Mouse (Mus musculus) embryonic facial prominence, embryonic 12.5 days (tissue): Measurements from ENCODE around the gene Gm49601. TPM values are rescaled to one million over a fixed set of nuclear protein-coding genes. Genes with fewer than 3 reads are reported as not detected.

Experiments
- ATAC-seq: fragments of 200-750 bp; cut with Nextera tagmentation; 2 replicates; pipeline ENCODE4 v1.8.0; 2017; ENCODE audit not compliant: insufficient number of reproducible peaks, insufficient read depth, low FRiP score, low TSS enrichment
- H3K27ac ChIP-seq: fragments of 300-500 bp; sonication (generic); 2 replicates; pipeline ENCODE4 v1.5.1; 2016; ENCODE audit warnings: mild to moderate bottlenecking
- H3K27me3 ChIP-seq: fragments of 300-500 bp; sonication (generic); 2 replicates; pipeline ENCODE4 v1.6.1; 2016; ENCODE audit warnings: mild to moderate bottlenecking, moderate library complexity
- H3K36me3 ChIP-seq: fragments of 300-500 bp; sonication (generic); 2 replicates; pipeline ENCODE4 v1.6.1; 2016; ENCODE audit warnings: mild to moderate bottlenecking
- H3K4me1 ChIP-seq: fragments of 300-500 bp; sonication (generic); 2 replicates; pipeline ENCODE4 v1.6.1; 2016
- H3K4me2 ChIP-seq: fragments of 300-500 bp; sonication (generic); replicated peaks from 2 replicates; pipeline ENCODE4 v1.6.1; 2016; ENCODE audit warnings: mild to moderate bottlenecking, moderate library complexity
- H3K4me3 ChIP-seq: fragments of 300-500 bp; sonication (generic); 2 replicates; pipeline ENCODE4 v1.5.1; 2016; ENCODE audit warnings: mild to moderate bottlenecking
- H3K9ac ChIP-seq: fragments of 300-500 bp; sonication (generic); 2 replicates; pipeline ENCODE4 v1.6.1; 2016; ENCODE audit warnings: mild to moderate bottlenecking, moderate library complexity
- H3K9me3 ChIP-seq: fragments of 300-500 bp; sonication (generic); 2 replicates; pipeline ENCODE4 v1.6.1; 2016; ENCODE audit warnings: mild to moderate bottlenecking, moderate library complexity
- WGBS: fragments of 180-500 bp; shearing (Covaris S2); methylation state at CpG from one replicate; pipeline ENCODE4 v1.1.7; 2016; 5-methylcytosine and 5-hydroxymethylcytosine counted together
- polyA plus RNA-seq: library from polyadenylated mRNA; unstranded; fragments of >200 nt; fragmentation: Nextera tagmentation; extraction: Ambion mirVana; gene quantifications from 2 replicates; pipeline ENCODE4 v1.2.1, GENCODE M21; 2016

The Gm49601 gene
- polyA plus RNA-seq, 1 experiment from 2014 or later = 10.4 TPM

DNA sequence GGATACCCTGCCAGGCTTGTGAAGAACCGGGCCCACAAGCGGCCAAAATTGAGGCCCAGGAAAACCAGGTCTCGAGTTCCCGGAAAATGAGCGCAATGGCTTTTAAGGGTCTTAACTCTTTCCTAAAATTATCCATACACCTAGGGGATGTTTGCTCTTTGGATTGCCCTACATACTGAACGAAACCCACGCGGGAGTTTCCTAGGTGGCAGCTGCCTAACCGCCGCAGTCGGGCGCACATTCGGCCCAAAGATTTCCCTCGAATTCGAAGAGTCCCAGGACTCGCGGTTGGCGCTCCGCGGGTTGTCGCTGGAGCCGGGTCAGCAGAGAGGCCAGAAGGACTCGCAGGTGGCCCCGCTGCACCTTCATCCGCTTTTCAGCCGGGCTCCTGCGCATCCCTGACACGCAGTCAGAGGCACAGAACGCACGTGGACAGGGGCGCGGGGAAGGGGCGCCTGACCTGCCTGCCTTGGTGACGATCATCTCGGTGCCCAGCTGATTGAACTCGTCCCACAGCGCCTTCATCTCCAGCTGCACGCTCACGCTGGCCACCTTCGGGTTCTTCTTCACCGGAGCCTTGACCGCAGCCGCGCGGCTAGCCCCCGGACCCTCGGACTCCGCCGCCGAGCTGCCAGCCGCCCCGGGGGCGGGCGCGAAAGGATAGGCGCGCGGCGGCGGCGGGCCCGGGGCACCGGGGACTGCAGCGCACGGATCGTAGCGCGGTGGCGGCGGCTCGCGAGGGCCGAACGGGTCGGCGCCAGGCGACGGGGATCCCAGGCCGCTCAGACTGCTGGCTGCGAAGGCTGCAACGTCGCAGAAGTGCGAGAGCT lies 39.9 kb downstream of the Gm49601 start:
- H3K27ac ChIP-seq = peak overlapping the region; percentile 77
- ATAC-seq = no peak
- H3K36me3 ChIP-seq = no peaks in the 10 kb centered on the region
- no peaks in the 10 kb centered on the region for H3K9me3 ChIP-seq
- 1% methylated on average over 83 of the region's 83 CpGs for WGBS
- peak overlapping the region; percentile 53 for H3K4me3 ChIP-seq
- peaks cover 99% of the 10 kb centered on the region for H3K27me3 ChIP-seq
- H3K9ac ChIP-seq = peak overlapping the region; percentile 72
- peak overlapping the region; percentile 82 for H3K4me2 ChIP-seq
- peaks cover 30% of the 10 kb centered on the region for H3K4me1 ChIP-seq

DNA sequence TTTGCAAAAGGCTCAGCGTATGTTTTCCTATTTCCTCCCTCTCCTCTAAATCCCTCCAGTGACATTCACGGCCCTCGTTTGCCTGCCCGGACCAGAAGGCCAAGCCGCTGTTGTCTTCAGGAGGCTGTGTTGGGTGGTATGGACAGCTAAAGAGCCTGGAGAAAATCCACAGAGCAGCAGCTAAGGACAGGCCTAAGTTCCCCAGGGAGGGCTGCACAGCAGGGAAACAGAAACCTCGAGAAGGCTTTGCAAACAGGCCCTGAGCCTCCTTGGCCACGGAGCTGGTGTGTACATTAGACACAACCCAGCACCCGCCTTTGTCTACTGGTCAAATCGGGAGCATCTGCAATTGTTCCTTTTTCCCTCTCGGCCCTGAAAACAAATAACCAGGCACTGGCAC lies 40.6 kb downstream of the Gm49601 start:
- WGBS = 9% methylated on average over 10 of the region's 10 CpGs
- Histone ChIP-seq H3K27me3 (peaks cover 99% of the 10 kb centered on the region), H3K36me3 (no peaks in the 10 kb centered on the region), H3K27ac (no peak overlapping the region), H3K4me2 (peak overlapping the region; percentile 82), H3K4me3 (peak overlapping the region; percentile 53), H3K9ac (peak overlapping the region; percentile 72), H3K4me1 (peaks cover 31% of the 10 kb centered on the region), H3K9me3 (no peaks in the 10 kb centered on the region)
- no peak for ATAC-seq

DNA sequence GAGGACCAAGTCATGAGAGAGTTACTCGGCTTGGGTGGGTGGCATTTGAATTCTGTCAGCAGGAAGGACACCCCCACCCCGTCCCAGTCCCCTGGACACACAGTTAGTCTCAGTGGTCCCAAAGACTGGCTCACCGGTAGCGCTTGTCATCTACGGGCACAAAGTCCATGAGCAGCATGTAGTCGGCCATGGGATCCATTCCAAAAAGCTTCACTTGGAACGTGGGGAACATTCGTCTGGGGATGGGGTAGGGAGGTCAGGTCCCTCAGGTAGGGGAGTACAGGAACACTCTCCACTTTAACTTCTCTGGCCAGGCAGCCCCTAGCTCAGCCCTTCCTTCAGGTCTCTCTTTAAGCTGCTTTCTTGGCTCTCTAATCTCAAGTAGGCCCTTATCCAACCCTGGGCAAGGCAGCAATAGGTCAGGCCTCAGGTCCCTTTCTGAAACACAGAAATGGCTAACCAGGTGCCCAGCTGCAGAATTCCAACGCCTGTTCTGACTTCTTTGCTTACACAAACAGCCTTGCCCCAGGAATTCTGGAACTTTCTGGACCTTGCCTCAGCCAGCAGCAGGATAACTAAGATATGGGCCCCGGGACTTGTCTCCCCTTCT lies 41.2 kb downstream of the Gm49601 start:
- H3K27ac ChIP-seq = no peak overlapping the region
- no peaks in the 10 kb centered on the region for H3K36me3 ChIP-seq
- H3K4me2 ChIP-seq = peak overlapping the region; percentile 82
- H3K4me3 ChIP-seq = peak overlapping the region; percentile 53
- WGBS = 13% methylated on average over 10 of the region's 10 CpGs
- no peak for ATAC-seq
- H3K4me1 ChIP-seq = peaks cover 29% of the 10 kb centered on the region
- no peaks in the 10 kb centered on the region for H3K9me3 ChIP-seq
- H3K27me3 ChIP-seq = peaks cover 99% of the 10 kb centered on the region
- H3K9ac ChIP-seq = peak overlapping the region; percentile 72

GRCm38 (mm10) chr16:18583673-18584357 lies 42.4 kb downstream of the Gm49601 start:
- Histone ChIP-seq H3K9ac (no peak overlapping the region), H3K4me1 (peaks cover 29% of the 10 kb centered on the region), H3K4me2 (peak overlapping the region; percentile 82), H3K9me3 (no peaks in the 10 kb centered on the region), H3K36me3 (no peaks in the 10 kb centered on the region), H3K27me3 (peaks cover 96% of the 10 kb centered on the region), H3K4me3 (no peak overlapping the region), H3K27ac (no peak overlapping the region)
- 11% methylated on average over 10 of the region's 10 CpGs for WGBS
- ATAC-seq = no peak

GRCm38 (mm10) chr16:18583169-18583568 lies 43.1 kb downstream of the Gm49601 start:
- H3K9me3 ChIP-seq = no peaks in the 10 kb centered on the region
- peaks cover 29% of the 10 kb centered on the region for H3K4me1 ChIP-seq
- H3K27ac ChIP-seq = no peak overlapping the region
- H3K9ac ChIP-seq = no peak overlapping the region
- H3K36me3 ChIP-seq = no peaks in the 10 kb centered on the region
- H3K27me3 ChIP-seq = peaks cover 94% of the 10 kb centered on the region
- 0 out of 2 replicates have a peak overlapping the region, but pooled peaks have one; percentile 36 for H3K4me3 ChIP-seq
- no peak for ATAC-seq
- 14% methylated on average over 10 of the region's 10 CpGs for WGBS
- H3K4me2 ChIP-seq = peak overlapping the region; percentile 82

DNA sequence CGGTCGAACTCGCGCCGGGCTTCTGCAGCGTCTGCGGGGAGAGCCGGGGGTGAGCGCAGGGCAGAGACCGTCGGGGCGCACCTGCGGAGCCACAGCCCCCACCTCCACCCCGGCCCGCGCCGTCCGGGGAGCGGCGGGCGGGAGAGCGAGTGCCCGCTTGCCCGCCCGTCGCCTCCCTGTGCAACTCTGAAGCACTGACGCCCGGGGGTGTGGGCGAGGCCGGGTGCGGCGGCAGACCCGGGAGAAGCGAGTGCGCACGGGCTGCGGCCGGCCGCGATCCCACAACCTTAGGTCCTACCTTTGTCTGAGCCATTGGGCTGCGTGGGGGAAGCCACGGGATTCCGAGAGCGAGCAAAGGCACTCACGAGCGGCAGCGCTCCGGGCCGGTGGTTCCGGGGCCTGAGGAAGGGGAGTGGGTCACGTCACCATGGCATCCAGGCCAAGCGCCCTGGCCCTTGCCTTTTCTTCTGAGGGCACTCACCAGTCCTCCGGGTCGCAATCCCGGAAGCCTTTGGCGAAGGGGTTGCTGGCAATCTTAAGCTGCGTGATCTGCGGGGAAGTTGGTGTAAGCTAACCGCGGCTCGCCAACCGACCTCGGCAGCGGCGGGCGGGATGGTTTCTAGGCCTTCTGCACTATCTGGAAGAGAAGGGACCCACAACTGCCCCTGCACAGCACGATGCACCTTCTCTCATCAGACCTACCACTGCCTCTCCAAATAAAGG lies 43.6 kb downstream of the Gm49601 start:
- Histone ChIP-seq H3K9me3 (no peaks in the 10 kb centered on the region), H3K27me3 (peaks cover 92% of the 10 kb centered on the region), H3K4me3 (peak overlapping the region; percentile 36), H3K9ac (peak overlapping the region; percentile 28), H3K36me3 (no peaks in the 10 kb centered on the region), H3K4me2 (peak overlapping the region; percentile 82), H3K4me1 (peaks cover 29% of the 10 kb centered on the region), H3K27ac (0 out of 2 replicates have a peak overlapping the region, but pooled peaks have one; percentile 41)
- 2% methylated on average over 66 of the region's 67 CpGs for WGBS
- ATAC-seq = no peak

- H3K9me3 ChIP-seq = no peaks in the 10 kb centered on the region
- H3K4me3 ChIP-seq = peak overlapping the region; percentile 36
- H3K36me3 ChIP-seq = no peaks in the 10 kb centered on the region
- H3K9ac ChIP-seq = peak overlapping the region; percentile 28; the same call in 1 of the 2 replicates
- WGBS = 2% methylated on average over 45 of the region's 66 CpGs
- H3K4me1 ChIP-seq = peaks cover 36% of the 10 kb centered on the region
- 0 out of 2 replicates have a peak overlapping the region, but pooled peaks have one; percentile 41 for H3K27ac ChIP-seq
- ATAC-seq = no peak
- H3K27me3 ChIP-seq = peaks cover 84% of the 10 kb centered on the region
- H3K4me2 ChIP-seq = peak overlapping the region; percentile 82
Observed at GRCm38 (mm10) chr16:18581623-18582205, 44.5 kb downstream of the Gm49601 start.

DNA sequence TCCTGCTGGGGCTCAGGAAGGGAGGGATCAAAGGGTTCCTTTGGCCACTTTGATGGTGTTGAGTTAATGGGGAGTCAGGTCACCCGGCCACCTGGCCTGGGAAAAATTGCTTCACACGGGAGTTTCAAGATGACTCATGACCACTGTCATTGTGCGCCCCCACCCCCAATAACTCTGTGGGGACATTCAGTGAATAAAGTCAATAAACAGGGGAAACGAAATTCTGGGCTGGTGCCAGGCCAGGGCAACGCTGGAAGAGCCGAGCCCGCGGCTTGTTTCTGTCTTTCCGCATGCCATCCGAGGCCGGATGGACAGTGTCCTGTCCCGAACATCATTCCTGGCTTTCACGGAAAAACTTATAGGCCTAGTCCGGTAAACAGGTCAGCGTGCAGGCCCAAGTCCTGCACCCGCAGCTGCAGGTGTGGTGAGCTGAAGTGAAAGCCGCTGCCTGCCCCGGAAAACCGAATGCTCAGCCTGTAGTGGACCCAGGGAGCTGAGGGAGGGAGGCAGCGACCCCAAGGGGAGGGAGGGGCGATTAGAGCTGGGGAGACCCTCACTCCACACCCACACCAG lies 45.1 kb downstream of the Gm49601 start:
- peaks cover 30% of the 10 kb centered on the region for H3K4me1 ChIP-seq

DNA sequence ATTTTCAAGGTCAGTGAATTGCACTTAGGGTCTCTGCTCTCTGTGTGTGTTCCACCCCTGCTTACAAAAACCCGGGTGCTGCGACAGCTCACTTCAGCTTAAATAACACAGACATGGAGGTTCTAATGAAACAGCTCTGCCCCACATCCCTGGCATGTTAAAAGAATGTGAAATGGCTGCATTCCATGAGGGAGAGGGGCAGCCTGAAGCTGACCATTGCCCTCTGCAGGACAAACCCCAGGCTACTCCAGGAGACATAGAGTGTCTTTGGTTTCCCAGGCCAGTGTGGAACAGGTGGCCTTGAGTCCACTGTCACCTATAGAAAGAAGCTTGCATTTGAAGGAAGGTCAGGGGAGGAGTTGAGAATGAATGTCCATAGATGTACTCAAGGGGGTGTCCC lies 45.8 kb downstream of the Gm49601 start:
- Histone ChIP-seq H3K36me3 (no peaks in the 10 kb centered on the region), H3K4me1 (peaks cover 28% of the 10 kb centered on the region), H3K9me3 (no peaks in the 10 kb centered on the region), H3K27ac (no peak overlapping the region), H3K4me2 (no peak overlapping the region), H3K27me3 (peaks cover 71% of the 10 kb centered on the region), H3K4me3 (no peak overlapping the region), H3K9ac (no peak overlapping the region)
- no peak for ATAC-seq
- 12% methylated on average over 2 of the region's 2 CpGs for WGBS

More for the DNA sequence above, 45.1 kb downstream of the Gm49601 start:
- Histone ChIP-seq H3K36me3 (no peaks in the 10 kb centered on the region), H3K27ac (no peak overlapping the region), H3K9me3 (no peaks in the 10 kb centered on the region), H3K4me3 (peak overlapping the region; percentile 36), H3K9ac (peak overlapping the region; percentile 28; the same call in 1 of the 2 replicates), H3K27me3 (peaks cover 78% of the 10 kb centered on the region), H3K4me2 (peak overlapping the region; percentile 82)
- WGBS = 6% methylated on average over 21 of the region's 21 CpGs
- ATAC-seq = no peak

- Histone ChIP-seq H3K4me1 (peaks cover 28% of the 10 kb centered on the region), H3K4me2 (no peak overlapping the region), H3K27ac (no peak overlapping the region), H3K9ac (no peak overlapping the region), H3K4me3 (no peak overlapping the region), H3K9me3 (no peaks in the 10 kb centered on the region), H3K27me3 (peaks cover 43% of the 10 kb centered on the region), H3K36me3 (no peaks in the 10 kb centered on the region)
- no peak for ATAC-seq
- WGBS = 9% methylated on average over 5 of the region's 5 CpGs
Observed at GRCm38 (mm10) chr16:18577599-18578160, 48.5 kb downstream of the Gm49601 start.
